Mouse (Mus musculus) C2C12 (cell line): ENCODE data around the gene Pnck. TPM values are rescaled to one million over a fixed set of nuclear protein-coding genes. Genes with fewer than 3 reads are reported as not detected.

Experiments used
- H3K27me3 ChIP-seq: one replicate; pipeline ENCODE4 v1.6.1; 2011; ENCODE audit not compliant: control insufficient read depth, insufficient read depth, insufficient read length
- H3K36me3 ChIP-seq: one replicate; pipeline ENCODE4 v1.6.1; 2011; ENCODE audit not compliant: control insufficient read depth, insufficient read depth
- H3K4me3 ChIP-seq: one replicate; pipeline ENCODE4 v1.5.1; 2011; ENCODE audit warnings: mild to moderate bottlenecking, control low read depth; ENCODE audit not compliant: poor library complexity, insufficient read depth, severe bottlenecking
- H3K79me2 ChIP-seq: one replicate; pipeline ENCODE4 v1.6.1; 2011; ENCODE audit not compliant: control insufficient read depth, insufficient read depth
- H3K79me3 ChIP-seq: one replicate; pipeline ENCODE4 v1.6.1; 2011; ENCODE audit warnings: low read depth, control low read depth
- H3ac ChIP-seq: one replicate; pipeline ENCODE3; 2011; ENCODE audit warnings: low read depth; ENCODE audit not compliant: control insufficient read depth, insufficient read length
- CEBPB ChIP-seq: IDR thresholded peaks from one replicate; pipeline ENCODE4 v1.6.1; 2011; ENCODE audit warnings: low read depth, mild to moderate bottlenecking, control low read depth, moderate library complexity
- CTCF ChIP-seq: IDR thresholded peaks from one replicate; pipeline ENCODE4 v1.5.1; 2011; ENCODE audit not compliant: control insufficient read depth, insufficient read depth, insufficient read length
- FOSL1 ChIP-seq: IDR thresholded peaks from one replicate; pipeline ENCODE4 v1.8.0; 2011; ENCODE audit warnings: mild to moderate bottlenecking, low read length; ENCODE audit not compliant: poor library complexity, insufficient read depth, severe bottlenecking
- MAX ChIP-seq: IDR thresholded peaks from one replicate; pipeline ENCODE4 v1.6.1; 2011; ENCODE audit warnings: mild to moderate bottlenecking, control low read depth
- MYOD1 ChIP-seq: IDR thresholded peaks from one replicate; pipeline ENCODE4 v1.6.1; 2011; ENCODE audit warnings: low read depth; ENCODE audit not compliant: control insufficient read depth, insufficient read length
- MYOG ChIP-seq: IDR thresholded peaks from one replicate; pipeline ENCODE4 v1.6.1; 2011; ENCODE audit not compliant: control insufficient read depth, insufficient read length; ENCODE audit errors: extremely low read depth
- USF1 ChIP-seq: IDR thresholded peaks from one replicate; pipeline ENCODE4 v1.6.1; 2011; ENCODE audit warnings: low read depth, mild to moderate bottlenecking, control low read depth, moderate library complexity
- polyA plus RNA-seq: library from polyadenylated mRNA; unstranded; fragments of >200 nt; fragmentation: generic; extraction: Trizol; gene quantifications from one replicate; pipeline ENCODE4 v1.2.1, GENCODE M21; 2012; ENCODE audit warnings: missing spikeins

Pnck gene
- polyA plus RNA-seq, 1 experiment: 0.06 TPM

GRCm38 (mm10) chrX:73654177-73654576, 5.7 kb downstream of the Pnck start:
- no peak overlapping the region for H3K4me3 ChIP-seq
- no peaks in the 10 kb centered on the region for H3K27me3 ChIP-seq
- H3ac ChIP-seq: no peak overlapping the region
- no peaks in the 10 kb centered on the region for H3K79me3 ChIP-seq
- TF ChIP-seq MAX (no peak), FOSL1 (no peak), MYOD1 (no peak), CTCF (peak; percentile 90)
- no peaks in the 10 kb centered on the region for H3K79me2 ChIP-seq
- no peaks in the 10 kb centered on the region for H3K36me3 ChIP-seq

GRCm38 (mm10) chrX:73653392-73653791, 6.5 kb downstream of the Pnck start:
- H3K4me3 ChIP-seq: no peak overlapping the region
- no peaks in the 10 kb centered on the region for H3K27me3 ChIP-seq
- no peaks in the 10 kb centered on the region for H3K79me2 ChIP-seq
- TF ChIP-seq CEBPB (no peak), MAX (no peak), FOSL1 (no peak), USF1 (no peak), MYOD1 (no peak), CTCF (no peak), MYOG (no peak)
- H3ac ChIP-seq: no peak overlapping the region
- H3K36me3 ChIP-seq: no peaks in the 10 kb centered on the region
- no peaks in the 10 kb centered on the region for H3K79me3 ChIP-seq

GRCm38 (mm10) chrX:73650869-73651268, 9.0 kb downstream of the Pnck start:
- TF ChIP-seq MYOD1 (peak; percentile 50), CTCF (no peak), FOSL1 (peak; percentile 20), MAX (no peak)
- no peaks in the 10 kb centered on the region for H3K27me3 ChIP-seq
- no peak overlapping the region for H3ac ChIP-seq
- H3K79me2 ChIP-seq: no peaks in the 10 kb centered on the region
- no peak overlapping the region for H3K4me3 ChIP-seq
- H3K79me3 ChIP-seq: no peaks in the 10 kb centered on the region
- no peaks in the 10 kb centered on the region for H3K36me3 ChIP-seq

GRCm38 (mm10) chrX:73645121-73645520, 14.8 kb downstream of the Pnck start:
- H3K27me3 ChIP-seq: no peaks in the 10 kb centered on the region
- H3K4me3 ChIP-seq: no peak overlapping the region
- no peaks in the 10 kb centered on the region for H3K79me3 ChIP-seq
- H3ac ChIP-seq: no peak overlapping the region
- no peaks in the 10 kb centered on the region for H3K36me3 ChIP-seq
- TF ChIP-seq USF1 (no peak), MAX (no peak), MYOG (no peak), MYOD1 (no peak), CTCF (no peak), FOSL1 (no peak)
- H3K79me2 ChIP-seq: no peaks in the 10 kb centered on the region

- TF ChIP-seq CEBPB: no peak
- no peak for TF ChIP-seq FOSL1
- TF ChIP-seq MAX: no peak
- no peak for TF ChIP-seq MYOG
- no peak for TF ChIP-seq USF1
- TF ChIP-seq MYOD1: no peak
- TF ChIP-seq CTCF: no peak
- peaks cover 15% of the 10 kb centered on the region for H3K27me3 ChIP-seq
- no peaks in the 10 kb centered on the region for H3K79me3 ChIP-seq
- H3ac ChIP-seq: no peak overlapping the region
- H3K4me3 ChIP-seq: peak overlapping the region; percentile 30
- no peaks in the 10 kb centered on the region for H3K36me3 ChIP-seq
- no peaks in the 10 kb centered on the region for H3K79me2 ChIP-seq
Observed at GRCm38 (mm10) chrX:73639901-73640469, 19.9 kb downstream of the Pnck start.

- H3K79me3 ChIP-seq: no peaks in the 10 kb centered on the region
- peaks cover 15% of the 10 kb centered on the region for H3K27me3 ChIP-seq
- H3K36me3 ChIP-seq: no peaks in the 10 kb centered on the region
- peak within 1 kb of the TSS; percentile 68 for H3ac ChIP-seq
- peak within 1 kb of the TSS; percentile 30 for H3K4me3 ChIP-seq
- H3K79me2 ChIP-seq: no peaks in the 10 kb centered on the region
- TF ChIP-seq USF1 (no peak), FOSL1 (no peak), MAX (no peak), CTCF (no peak), MYOD1 (no peak), MYOG (no peak), CEBPB (no peak)
Observed at GRCm38 (mm10) chrX:73639255-73639675, 20.7 kb downstream of the Pnck start, which contains the start of gene Dusp9. Dusp9 (plus strand) TSS chrX:73639419.
